Mouse (Mus musculus): ENCODE results near the gene Olfr958. TPM values are rescaled to one million over a fixed set of nuclear protein-coding genes. Genes with fewer than 3 reads are reported as not detected.

Olfr958 gene
- polyA plus RNA-seq, 1 experiment from 2014 or later = not detected

DNA sequence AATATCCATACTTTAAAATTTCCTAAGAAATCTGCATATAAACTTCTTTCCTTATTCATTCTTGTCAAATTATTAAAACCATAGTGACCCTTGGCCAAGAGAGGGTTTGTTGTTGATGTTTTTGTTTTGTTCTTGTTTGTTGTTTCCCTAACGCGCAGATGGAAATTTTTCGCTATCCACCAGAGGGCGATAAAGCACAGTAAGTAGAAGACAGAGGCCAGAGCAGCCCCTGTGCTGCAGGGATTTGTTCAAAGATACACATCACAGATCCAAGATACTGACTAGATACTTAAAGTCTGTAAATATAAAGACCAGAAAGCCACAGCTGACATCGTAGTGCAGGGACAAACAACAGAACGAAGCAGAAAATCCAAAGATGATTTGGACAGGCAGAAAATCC is 44.9 kb downstream of the Olfr958 start:
- peak; percentile 48 for DNase-seq (ENCODE audit: low spot score)
- 13% methylated on average over 6 of the region's 6 CpGs for WGBS
- Histone ChIP-seq H3K27ac (replicated peaks) (no peak overlapping the region), H3K4me1 (no peaks in the 10 kb centered on the region), H3K36me3 (no peaks in the 10 kb centered on the region), H3K9me3 (replicated peaks) (no peaks in the 10 kb centered on the region), H3K27me3 (ENCODE audit: low read depth, poor library complexity, severe bottlenecking) (no peaks in the 10 kb centered on the region), H3K4me3 (no peak overlapping the region)

Other genes starting within 250 kb of the Olfr958 start
- gene Olfr948, start 228.0 kb downstream of the Olfr958 start, polyA plus RNA-seq (2016; fragmentation: Nextera tagmentation; extraction: Ambion mirVana) = not detected in 2 replicates
- gene Olfr951, start 166.6 kb downstream of the Olfr958 start, polyA plus RNA-seq (2016; fragmentation: Nextera tagmentation; extraction: Ambion mirVana) = not detected in 2 replicates
- not detected in 2 replicates for gene Olfr952, start 126.9 kb downstream of the Olfr958 start, polyA plus RNA-seq (2016; fragmentation: Nextera tagmentation; extraction: Ambion mirVana)
- gene Olfr954, start 97.4 kb downstream of the Olfr958 start, polyA plus RNA-seq (2016; fragmentation: Nextera tagmentation; extraction: Ambion mirVana) = not detected in 2 replicates
- not detected in 2 replicates for gene Olfr955, start 82.1 kb downstream of the Olfr958 start, polyA plus RNA-seq (2016; fragmentation: Nextera tagmentation; extraction: Ambion mirVana)
- gene Olfr44, start 60.1 kb downstream of the Olfr958 start, polyA plus RNA-seq (2016; fragmentation: Nextera tagmentation; extraction: Ambion mirVana) = not detected in 2 replicates
- not detected in 2 replicates for gene Olfr957, start 38.2 kb downstream of the Olfr958 start, polyA plus RNA-seq (2016; fragmentation: Nextera tagmentation; extraction: Ambion mirVana)
- not detected in 2 replicates for gene Olfr959, start 21.5 kb upstream of the Olfr958 start, polyA plus RNA-seq (2016; fragmentation: Nextera tagmentation; extraction: Ambion mirVana)
- gene AW551984, start 50.3 kb upstream of the Olfr958 start, polyA plus RNA-seq (2016; fragmentation: Nextera tagmentation; extraction: Ambion mirVana) = 6.0 and 9.9 TPM in 2 replicates
- not detected in 2 replicates for gene Olfr148, start 56.6 kb upstream of the Olfr958 start, polyA plus RNA-seq (2016; fragmentation: Nextera tagmentation; extraction: Ambion mirVana)
- not detected in 2 replicates for gene Olfr960, start 67.3 kb upstream of the Olfr958 start, polyA plus RNA-seq (2016; fragmentation: Nextera tagmentation; extraction: Ambion mirVana)
- not detected in 2 replicates for gene Olfr961, start 91.0 kb upstream of the Olfr958 start, polyA plus RNA-seq (2016; fragmentation: Nextera tagmentation; extraction: Ambion mirVana)
- gene Olfr963, start 113.2 kb upstream of the Olfr958 start, polyA plus RNA-seq (2016; fragmentation: Nextera tagmentation; extraction: Ambion mirVana) = not detected in 2 replicates
- not detected in 2 replicates for gene Olfr149, start 153.1 kb upstream of the Olfr958 start, polyA plus RNA-seq (2016; fragmentation: Nextera tagmentation; extraction: Ambion mirVana)
- not detected in 2 replicates for gene Olfr965, start 157.3 kb upstream of the Olfr958 start, polyA plus RNA-seq (2016; fragmentation: Nextera tagmentation; extraction: Ambion mirVana)
- gene Olfr150, start 176.9 kb upstream of the Olfr958 start, polyA plus RNA-seq (2016; fragmentation: Nextera tagmentation; extraction: Ambion mirVana) = not detected in 2 replicates
- gene Olfr967, start 192.2 kb upstream of the Olfr958 start, polyA plus RNA-seq (2016; fragmentation: Nextera tagmentation; extraction: Ambion mirVana) = not detected in 2 replicates
- gene Olfr968, start 229.2 kb upstream of the Olfr958 start, polyA plus RNA-seq (2016; fragmentation: Nextera tagmentation; extraction: Ambion mirVana) = not detected in 2 replicates
- gene Olfr969, start 236.9 kb upstream of the Olfr958 start, polyA plus RNA-seq (2016; fragmentation: Nextera tagmentation; extraction: Ambion mirVana) = not detected in 2 replicates